Mouse (Mus musculus) neural tube, embryonic 14.5 days (tissue): ENCODE results near the gene Astn2. TPM values are rescaled to one million over a fixed set of nuclear protein-coding genes. Genes with fewer than 3 reads are reported as not detected.
A peak's percentile ranks its signal among the peaks of the same experiment; 100 is the strongest.

Experiments
- ATAC-seq: fragments of 200-750 bp; cut with Nextera tagmentation; 2 replicates; pipeline ENCODE4 v1.8.0; 2017; ENCODE audit warnings: low read depth, mild to moderate bottlenecking, moderate TSS enrichment, moderate library complexity
- H3K27ac ChIP-seq: fragments of 300-500 bp; sonication (generic); 2 replicates; pipeline ENCODE4 v1.5.1; 2014; ENCODE audit warnings: low read depth, mild to moderate bottlenecking, control low read depth, low read length, moderate library complexity, mixed read lengths
- H3K27me3 ChIP-seq: fragments of 300-500 bp; sonication (generic); 2 replicates; pipeline ENCODE4 v1.6.1; 2014; ENCODE audit warnings: low read length; ENCODE audit not compliant: control insufficient read depth, insufficient read depth
- H3K36me3 ChIP-seq: fragments of 300-500 bp; sonication (generic); 2 replicates; pipeline ENCODE4 v1.6.1; 2014; ENCODE audit warnings: low read length, mixed read lengths; ENCODE audit not compliant: control insufficient read depth, insufficient read depth
- H3K4me1 ChIP-seq: fragments of 300-500 bp; sonication (generic); 2 replicates; pipeline ENCODE4 v1.6.1; 2014; ENCODE audit warnings: low read length; ENCODE audit not compliant: control insufficient read depth, insufficient read depth
- H3K4me2 ChIP-seq: fragments of 300-500 bp; sonication (generic); 2 replicates; pipeline ENCODE4 v1.6.1; 2014; ENCODE audit warnings: mild to moderate bottlenecking, low read depth, low read length, control low read depth
- H3K4me3 ChIP-seq: fragments of 300-500 bp; sonication (generic); 2 replicates; pipeline ENCODE4 v1.5.1; 2014; ENCODE audit warnings: low read depth, low read length, control low read depth, mixed read lengths
- H3K9ac ChIP-seq: fragments of 300-500 bp; sonication (generic); replicated peaks from 2 replicates; pipeline ENCODE4 v1.6.1; 2014; ENCODE audit warnings: low read depth, mild to moderate bottlenecking, control low read depth, low read length, mixed read lengths
- H3K9me3 ChIP-seq: fragments of 300-500 bp; sonication (generic); 2 replicates; pipeline ENCODE4 v1.6.1; 2016; ENCODE audit warnings: low read length; ENCODE audit not compliant: control insufficient read depth
- WGBS: fragments of 180-500 bp; shearing (Covaris S2); extraction: QIAGEN DNeasy Blood & Tissue Kit; methylation state at CpG from one replicate; pipeline ENCODE4 v1.1.7; 2014; 5-methylcytosine and 5-hydroxymethylcytosine counted together
- polyA plus RNA-seq: library from polyadenylated mRNA; unstranded; fragments of >200 nt; fragmentation: Nextera tagmentation; extraction: Ambion mirVana; gene quantifications from 2 replicates; pipeline ENCODE4 v1.2.1, GENCODE M21; 2014

Astn2 gene
- polyA plus RNA-seq, result 4.9 and 6.3 TPM in 2 replicates

DNA sequence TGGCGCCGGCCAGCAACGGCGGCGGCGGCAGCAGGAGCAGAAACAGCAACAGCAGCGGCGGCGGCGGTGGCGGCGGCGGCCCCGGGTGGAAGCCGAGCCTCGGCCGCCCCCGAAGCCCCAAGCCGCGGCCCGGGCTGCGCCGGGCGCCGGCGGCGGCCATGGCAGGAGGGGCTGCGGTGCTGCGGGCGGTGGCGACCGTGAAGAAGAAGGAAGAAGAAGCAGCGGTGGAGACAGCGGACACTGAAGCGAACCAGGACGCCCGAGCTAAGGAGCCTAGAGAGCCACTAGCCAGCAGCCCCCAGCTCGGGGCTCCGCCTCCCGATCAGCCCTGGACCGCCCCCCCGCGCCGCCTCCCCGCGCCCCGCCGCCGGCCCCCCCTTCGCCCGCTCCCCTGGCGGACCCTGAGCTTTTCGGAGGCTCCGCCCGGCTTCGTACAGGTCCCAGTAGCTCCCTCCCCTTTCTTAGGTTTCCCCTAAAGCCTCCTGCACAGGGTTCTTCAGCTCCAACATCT lies at the start of gene Astn2:
Gene Astn2, minus strand, starts transcription at position 411 of the 511 bp plus-strand sequence.
- Histone ChIP-seq H3K9me3 (no peaks in the 10 kb centered on the region), H3K27me3 (no peaks in the 10 kb centered on the region), H3K36me3 (no peaks in the 10 kb centered on the region), H3K4me1 (peaks cover 12% of the 10 kb centered on the region; the same call in 1 of the 2 replicates), H3K4me2 (peak within 1 kb of the TSS; percentile 85), H3K9ac (peak within 1 kb of the TSS; percentile 93), H3K27ac (peak within 1 kb of the TSS; percentile 84), H3K4me3 (peak within 1 kb of the TSS; percentile 76)
- peak; percentile 68 for ATAC-seq
- under 1% methylated on average over 45 of the region's 56 CpGs for WGBS

DNA sequence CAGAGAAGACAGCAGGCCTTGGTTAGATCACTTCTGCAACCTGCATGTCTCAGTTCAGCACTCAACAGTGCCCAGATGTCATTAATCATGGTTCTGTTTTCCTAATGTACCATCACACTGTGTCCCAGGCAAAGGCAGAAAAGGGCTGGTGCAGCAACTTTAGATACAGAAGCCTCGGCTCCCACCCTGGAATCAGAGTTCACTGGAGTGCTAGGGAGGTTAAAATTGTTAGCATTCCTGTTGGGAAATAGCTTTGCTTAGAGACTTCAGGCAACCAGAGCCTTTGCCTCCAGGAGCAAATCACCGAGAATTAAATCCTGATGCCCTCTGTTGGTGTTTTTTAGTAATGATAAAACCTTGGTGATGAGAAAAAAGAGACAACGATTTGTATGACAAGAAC lies 45.7 kb upstream of the Astn2 start:
- Histone ChIP-seq H3K4me2 (no peak overlapping the region), H3K27me3 (no peaks in the 10 kb centered on the region), H3K4me1 (no peaks in the 10 kb centered on the region), H3K9me3 (no peaks in the 10 kb centered on the region), H3K4me3 (no peak overlapping the region), H3K27ac (no peak overlapping the region), H3K36me3 (no peaks in the 10 kb centered on the region), H3K9ac (no peak overlapping the region)
- ATAC-seq, result peak; percentile 34; the same call in 1 of the 2 replicates
- WGBS, result 44% methylated on average over 3 of the region's 3 CpGs

DNA sequence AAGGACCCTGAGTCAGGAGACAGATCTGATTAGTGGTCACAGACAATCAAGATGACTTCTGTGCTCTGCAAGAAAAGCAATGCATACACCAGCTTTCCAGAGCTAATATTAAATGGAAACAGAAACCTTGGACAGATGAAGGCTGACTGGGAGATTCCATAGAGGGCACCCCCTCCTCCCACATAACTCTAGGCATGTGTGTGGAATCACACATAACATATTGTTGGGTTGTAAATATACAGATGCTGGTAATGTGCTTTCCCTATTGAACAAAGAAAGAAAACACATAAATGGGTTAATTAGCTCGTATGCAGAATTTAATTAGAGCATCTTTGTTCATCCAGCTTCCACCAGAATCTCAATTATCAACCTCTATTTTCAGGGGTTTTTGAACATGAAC lies 26.8 kb upstream of the Astn2 start:
- Histone ChIP-seq H3K4me3 (no peak overlapping the region), H3K36me3 (no peaks in the 10 kb centered on the region), H3K9ac (no peak overlapping the region), H3K4me1 (no peaks in the 10 kb centered on the region), H3K27ac (no peak overlapping the region), H3K4me2 (no peak overlapping the region), H3K9me3 (no peaks in the 10 kb centered on the region), H3K27me3 (no peaks in the 10 kb centered on the region)
- 34% methylated on average over 1 of the region's 1 CpGs for WGBS
- ATAC-seq, result peak; percentile 81; the same call in 1 of the 2 replicates

DNA sequence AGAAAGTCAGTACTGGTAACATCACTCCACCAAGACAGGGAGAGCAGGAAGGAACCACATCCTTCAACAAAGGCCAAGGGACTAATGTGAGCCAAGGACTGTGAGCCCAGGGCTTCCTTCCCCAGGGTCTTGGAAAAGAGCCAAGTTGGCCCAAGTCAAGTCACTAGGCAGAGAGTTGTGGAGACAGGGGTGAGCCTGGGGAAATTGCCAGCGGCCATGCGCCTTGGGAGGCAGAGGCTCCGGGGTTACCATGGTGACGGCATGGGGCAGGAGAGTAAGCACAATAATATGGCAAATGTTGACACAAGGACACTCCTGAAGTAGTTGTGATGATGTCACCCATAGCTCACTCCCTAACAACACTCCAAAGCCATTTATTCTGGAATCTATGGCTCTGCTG lies 21.4 kb upstream of the Astn2 start:
- H3K4me2 ChIP-seq, result no peak overlapping the region
- no peaks in the 10 kb centered on the region for H3K36me3 ChIP-seq
- no peak overlapping the region for H3K4me3 ChIP-seq
- no peaks in the 10 kb centered on the region for H3K27me3 ChIP-seq
- no peaks in the 10 kb centered on the region for H3K9me3 ChIP-seq
- H3K27ac ChIP-seq, result no peak overlapping the region
- H3K9ac ChIP-seq, result no peak overlapping the region
- ATAC-seq, result peak; percentile 93
- no peaks in the 10 kb centered on the region for H3K4me1 ChIP-seq
- WGBS, result 61% methylated on average over 4 of the region's 4 CpGs

DNA sequence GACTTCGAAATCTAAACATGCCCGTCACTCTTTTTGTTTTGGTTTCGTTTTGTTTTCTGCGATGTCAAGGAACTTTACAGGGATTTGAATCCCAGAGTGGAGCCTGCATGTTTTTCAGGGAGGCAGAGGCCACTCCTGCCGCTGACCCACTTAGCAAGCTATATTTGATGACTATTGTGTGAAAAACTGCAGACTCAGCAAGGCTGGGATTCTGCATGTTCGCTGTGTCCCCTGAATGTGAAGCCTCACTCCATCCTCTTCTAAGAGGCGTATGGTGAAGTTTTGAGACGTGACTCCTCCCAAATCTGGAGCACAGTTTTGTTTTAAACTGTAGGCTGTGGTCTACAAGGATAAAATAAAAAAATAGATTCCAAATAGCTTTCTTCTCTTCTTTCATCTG lies 10.4 kb upstream of the Astn2 start:
- Histone ChIP-seq H3K9ac (no peak overlapping the region), H3K27ac (no peak overlapping the region), H3K4me2 (no peak overlapping the region), H3K27me3 (no peaks in the 10 kb centered on the region), H3K9me3 (no peaks in the 10 kb centered on the region), H3K4me1 (no peaks in the 10 kb centered on the region), H3K36me3 (no peaks in the 10 kb centered on the region), H3K4me3 (no peak overlapping the region)
- ATAC-seq, result no peak
- WGBS, result 75% methylated on average over 8 of the region's 8 CpGs

DNA sequence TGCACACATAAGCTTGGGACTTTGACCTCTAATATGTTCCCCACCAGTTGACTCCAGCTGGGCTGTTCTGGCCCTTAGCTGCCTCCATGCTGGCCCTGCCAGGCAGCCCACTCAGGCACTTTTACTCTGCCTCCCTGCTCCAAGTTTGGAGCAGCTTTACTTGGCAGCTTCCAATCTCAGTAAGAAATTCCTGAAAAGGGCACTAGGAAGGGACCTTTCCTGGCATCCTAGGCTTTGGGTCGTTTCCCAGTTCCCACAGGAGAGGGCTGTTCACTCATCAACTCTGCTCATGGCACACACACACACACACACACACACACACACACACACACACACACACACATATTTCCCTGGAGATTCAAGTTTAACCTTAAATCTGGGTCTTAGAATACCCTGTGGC lies 675 bp upstream of the Astn2 start:
- no peak overlapping the region for H3K27ac ChIP-seq
- peaks cover 12% of the 10 kb centered on the region; the same call in 1 of the 2 replicates for H3K4me1 ChIP-seq
- no peaks in the 10 kb centered on the region for H3K27me3 ChIP-seq
- no peaks in the 10 kb centered on the region for H3K9me3 ChIP-seq
- no peak for ATAC-seq
- WGBS, result 16% methylated on average over 1 of the region's 1 CpGs
- H3K4me3 ChIP-seq, result peak overlapping the region; percentile 76; the same call in 1 of the 2 replicates
- no peaks in the 10 kb centered on the region for H3K36me3 ChIP-seq
- H3K9ac ChIP-seq, result no peak overlapping the region
- no peak overlapping the region for H3K4me2 ChIP-seq

DNA sequence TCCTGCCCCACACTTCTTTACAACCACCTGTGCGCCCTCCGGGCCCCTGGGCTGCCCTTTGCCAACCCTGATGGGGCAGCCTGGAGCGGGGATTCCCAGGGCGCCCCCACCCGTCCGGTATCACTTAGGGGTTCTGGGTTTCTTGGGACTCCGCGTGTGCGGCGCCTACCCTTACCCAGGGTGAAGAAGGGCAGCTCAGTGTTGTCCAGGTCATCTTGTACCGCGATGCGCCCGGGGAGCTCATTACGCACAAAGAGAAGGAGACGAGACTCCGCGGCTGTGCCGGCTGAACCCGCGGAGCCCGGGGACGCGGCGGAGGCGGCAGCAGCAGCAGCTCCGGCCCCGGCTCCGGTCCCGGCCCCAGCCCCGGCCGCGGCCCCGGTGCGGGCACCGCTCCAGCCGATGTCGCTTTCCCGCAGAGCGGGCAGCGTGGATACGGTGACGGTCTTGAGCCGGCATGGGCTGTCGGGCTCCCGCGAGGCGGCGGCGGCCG lies 657 bp downstream of the Astn2 start:
- WGBS, result under 1% methylated on average over 41 of the region's 51 CpGs
- peak; percentile 52 for ATAC-seq
- Histone ChIP-seq H3K27ac (peak overlapping the region; percentile 84), H3K4me3 (peak overlapping the region; percentile 76), H3K9ac (peak overlapping the region; percentile 93), H3K36me3 (no peaks in the 10 kb centered on the region), H3K9me3 (no peaks in the 10 kb centered on the region), H3K4me2 (peak overlapping the region; percentile 85), H3K27me3 (no peaks in the 10 kb centered on the region), H3K4me1 (peaks cover 12% of the 10 kb centered on the region; the same call in 1 of the 2 replicates)

DNA sequence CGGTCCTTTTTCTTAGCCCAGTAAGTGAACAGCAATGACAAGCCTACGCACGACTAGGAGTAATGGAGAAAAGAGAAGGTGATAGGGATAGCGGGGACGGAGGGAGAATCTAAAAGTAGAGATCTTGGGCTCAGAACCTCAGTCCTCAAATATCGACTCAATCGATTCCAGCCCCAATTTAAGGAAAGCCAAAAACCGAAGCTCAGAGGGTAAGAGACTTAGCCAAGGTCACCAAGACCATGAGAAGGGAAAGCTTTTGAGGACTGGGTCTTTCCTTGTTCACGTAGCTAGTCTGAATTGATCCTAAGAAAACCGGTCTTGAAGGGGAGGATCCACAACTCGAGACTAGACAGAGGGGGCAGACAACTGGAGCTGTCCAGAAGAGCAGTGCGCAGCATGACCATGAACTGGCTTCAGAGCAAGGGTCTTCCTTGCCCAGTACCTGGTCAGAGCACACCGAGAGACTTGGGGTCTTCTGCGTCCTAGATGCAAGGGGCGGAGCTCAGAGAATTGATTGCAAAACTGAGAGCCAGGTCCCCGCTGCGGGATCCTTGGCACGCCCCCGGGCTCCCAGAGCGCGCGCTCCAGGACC lies 1.2 kb downstream of the Astn2 start:
- peak; percentile 22; the same call in 1 of the 2 replicates for ATAC-seq
- Histone ChIP-seq H3K9me3 (no peaks in the 10 kb centered on the region), H3K27ac (no peak overlapping the region; the same call in 1 of the 2 replicates), H3K4me3 (peak overlapping the region; percentile 76), H3K27me3 (no peaks in the 10 kb centered on the region), H3K4me2 (peak overlapping the region; percentile 85), H3K4me1 (peaks cover 12% of the 10 kb centered on the region; the same call in 1 of the 2 replicates), H3K9ac (peak overlapping the region; percentile 93), H3K36me3 (no peaks in the 10 kb centered on the region)
- WGBS, result under 1% methylated on average over 22 of the region's 22 CpGs

DNA sequence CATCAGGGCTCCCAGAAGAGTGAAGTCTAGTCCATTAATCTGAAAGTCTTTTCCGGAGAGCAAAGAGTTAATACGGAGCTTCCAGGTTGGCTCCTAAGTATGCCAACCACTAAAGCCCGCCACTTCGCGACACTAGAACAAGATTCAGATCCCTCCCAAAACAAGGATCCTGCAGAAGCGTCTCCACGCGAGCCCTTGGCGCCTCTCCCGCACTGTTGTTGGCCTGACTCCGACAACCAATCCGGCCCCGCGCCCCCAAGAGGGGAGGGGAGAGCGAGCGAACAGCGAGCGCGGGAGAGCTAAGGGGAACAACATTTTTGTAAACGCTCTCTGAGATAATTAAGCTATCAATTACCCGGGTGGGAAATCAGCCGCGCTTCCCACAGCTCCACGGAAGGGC lies 1.8 kb downstream of the Astn2 start:
- Histone ChIP-seq H3K36me3 (no peaks in the 10 kb centered on the region), H3K9me3 (no peaks in the 10 kb centered on the region), H3K27me3 (no peaks in the 10 kb centered on the region), H3K9ac (peak overlapping the region; percentile 41), H3K4me2 (peak overlapping the region; percentile 85), H3K4me3 (peak overlapping the region; percentile 76), H3K27ac (no peak overlapping the region), H3K4me1 (peaks cover 12% of the 10 kb centered on the region; the same call in 1 of the 2 replicates)
- peak; percentile 9; the same call in 1 of the 2 replicates for ATAC-seq
- under 1% methylated on average over 24 of the region's 24 CpGs for WGBS
